Mouse (Mus musculus) left cerebral cortex, postnatal 14 days (tissue): ENCODE results near the gene Gm3500. TPM values are rescaled to one million over a fixed set of nuclear protein-coding genes. Genes with fewer than 3 reads are reported as not detected.
"Not testable (repeated sequence)": the region's sequence is repeated elsewhere in the genome, so short reads cannot be mapped to it uniquely, and the experiment has no call there.

Source experiments
- DNase-seq, 2 experiments: peaks; one replicate each; pipeline ENCODE4 v3.0.0; 2021 to 2022; ENCODE audit warnings: low spot score in 2 of 2, mixed read lengths in 1 of 2
- intact Hi-C: fragments of 180-260 bp; cut with DNase I; formaldehyde crosslinking; loops from one replicate; pipeline ENCODE4 v1.15.1; 2025
- long read RNA-seq, 2 experiments: library from polyadenylated mRNA; stranded (forward); transcript quantifications; one replicate each; pipeline ENCODE4 v2.0.0; 2021
- total RNA-seq, 2 experiments: library from RNA; stranded (reverse); gene quantifications; 2 replicates each; pipeline ENCODE4 v1.2.3; 2021

Gm3500 gene
- not detected for total RNA-seq
- long read RNA-seq, experiment 1, result 0 reads
- long read RNA-seq, experiment 2, result 0 reads

DNA sequence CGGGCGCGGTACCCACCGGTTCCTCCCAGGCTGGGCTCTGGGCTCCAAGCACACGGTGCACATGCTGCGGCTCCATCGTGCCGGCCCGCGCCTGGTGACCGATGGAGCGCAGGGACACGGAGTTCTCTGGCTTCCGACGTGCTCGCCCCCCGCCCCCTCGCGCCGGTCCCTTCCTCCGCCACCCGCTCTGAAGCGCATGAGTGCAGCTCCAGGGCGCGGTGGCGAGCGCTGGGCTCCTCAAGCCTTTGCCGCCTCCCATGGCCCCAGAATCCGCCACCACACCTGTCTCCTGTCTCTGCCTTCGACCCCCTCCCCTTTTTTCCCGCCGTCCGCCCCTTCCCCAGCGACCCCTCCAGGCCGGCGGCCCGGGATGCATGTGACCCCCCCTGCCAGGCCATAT lies at the start of gene Gm3500:
Gene Gm3500 (minus strand): TSS at position 101 of the 400 bp plus-strand sequence.
- intact Hi-C loops, DNase-seq: not testable (repeated sequence)

DNA sequence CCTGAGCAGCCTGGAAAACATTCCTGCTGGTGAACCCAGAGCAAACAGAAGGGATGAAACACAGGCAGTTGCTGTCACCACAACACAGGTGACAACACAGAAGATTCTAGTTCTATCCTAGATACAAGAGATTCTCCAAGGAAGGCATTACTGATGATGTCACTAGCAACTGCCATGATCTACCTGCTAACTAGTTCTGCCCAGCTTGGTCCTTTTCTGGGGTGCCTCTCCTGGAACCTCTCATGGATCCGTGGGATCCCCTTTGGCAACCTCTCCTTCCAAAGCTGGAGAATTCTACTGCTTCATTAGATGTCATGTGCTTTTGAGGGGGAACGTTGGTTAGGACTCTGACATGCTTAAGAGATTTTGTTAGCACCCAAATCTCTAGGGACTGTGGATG lies 54.0 kb downstream of the Gm3500 start, which contains the start of gene Gm3542:
Gene Gm3542 (minus strand): TSS at position 101 of the 400 bp plus-strand sequence.
- DNase-seq, intact Hi-C loops: not testable (repeated sequence)

Other genes starting within 250 kb of the Gm3500 start
- gene Gm3317, start 224.5 kb downstream of the Gm3500 start, total RNA-seq, result not detected
- not detected for gene Gm8271, start 203.3 kb downstream of the Gm3500 start, total RNA-seq
- not detected for gene Gm3526, start 128.5 kb downstream of the Gm3500 start, total RNA-seq
- not detected for gene Gm3542, start 54.1 kb downstream of the Gm3500 start, total RNA-seq
- gene Gm3194, start 66.4 kb upstream of the Gm3500 start, total RNA-seq, result 1 to 10 TPM; 1.7 to 2.4 TPM
- gene Gm8246, start 88.8 kb upstream of the Gm3500 start, total RNA-seq, result not detected
- not detected for gene Gm3187, start 95.2 kb upstream of the Gm3500 start, total RNA-seq
- 1 to 10 TPM; 2.0 to 2.4 TPM for gene Gm3488, start 112.6 kb upstream of the Gm3500 start, total RNA-seq
- not detected for gene Gm3532, start 149.4 kb upstream of the Gm3500 start, total RNA-seq
- gene Gm8265, start 244.0 kb upstream of the Gm3500 start, total RNA-seq, result not detected